Mouse (Mus musculus): ENCODE results near the gene Slc9b1. TPM values are rescaled to one million over a fixed set of nuclear protein-coding genes. Genes with fewer than 3 reads are reported as not detected.

Slc9b1 gene
- polyA plus RNA-seq, 1 experiment, result 0.25 TPM

DNA sequence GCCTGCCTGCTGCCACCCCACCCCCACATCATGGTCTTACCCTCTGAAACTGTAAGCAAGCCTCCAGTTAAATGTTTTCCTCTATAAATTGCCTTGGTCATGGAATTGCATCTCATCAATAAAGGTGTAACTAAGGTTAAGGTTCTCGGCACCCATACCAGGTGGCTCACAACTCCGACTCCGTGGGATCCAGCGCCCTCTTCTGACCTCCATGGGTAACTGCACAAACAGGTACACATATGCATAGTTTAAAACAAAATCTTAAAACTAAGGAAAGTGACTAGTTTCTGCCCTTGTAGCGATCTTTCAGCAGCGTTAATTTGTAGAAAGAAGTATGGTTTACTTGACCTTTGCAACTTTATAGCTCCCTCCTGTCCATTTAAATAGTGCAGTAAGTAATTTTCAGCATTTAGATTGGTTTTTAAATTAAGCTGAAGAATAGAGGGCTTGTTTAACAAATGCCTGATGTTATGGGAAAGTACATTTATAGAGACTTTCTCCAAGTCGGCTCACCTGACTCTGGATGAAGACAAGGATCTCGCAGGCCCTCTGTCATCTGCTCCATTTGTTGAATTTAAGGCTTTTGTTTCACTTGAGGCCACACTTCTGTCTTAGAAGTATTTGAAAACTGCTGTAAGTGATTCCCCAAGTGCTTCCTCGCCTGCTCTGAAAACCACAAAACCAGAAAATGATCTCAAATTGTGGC lies 32.0 kb upstream of the Slc9b1 start:
- Histone ChIP-seq H3K27ac (ENCODE audit: insufficient read depth, low read length) (no peak overlapping the region), H3K4me3 (ENCODE audit: insufficient read depth, low read length) (no peak overlapping the region), H3K4me1 (ENCODE audit: control insufficient read depth, insufficient read depth, low read length) (no peaks in the 10 kb centered on the region)
- TF ChIP-seq POLR2A (IDR thresholded peaks at IDR 0.05; ENCODE audit: extremely low read depth, insufficient read depth, low read length) (no peak), CTCF (IDR thresholded peaks at IDR 0.05; ENCODE audit: extremely low read depth, insufficient read depth, low read length) (no peak)

GRCm38 (mm10) chr3:135318331-135318730 lies 29.5 kb upstream of the Slc9b1 start:
- Histone ChIP-seq H3K4me3 (ENCODE audit: insufficient read depth, low read length) (no peak overlapping the region), H3K27ac (ENCODE audit: insufficient read depth, low read length) (no peak overlapping the region), H3K4me1 (ENCODE audit: control insufficient read depth, insufficient read depth, low read length) (no peaks in the 10 kb centered on the region)
- TF ChIP-seq POLR2A (IDR thresholded peaks at IDR 0.05; ENCODE audit: extremely low read depth, insufficient read depth, low read length) (no peak), CTCF (IDR thresholded peaks at IDR 0.05; ENCODE audit: extremely low read depth, insufficient read depth, low read length) (no peak)

DNA sequence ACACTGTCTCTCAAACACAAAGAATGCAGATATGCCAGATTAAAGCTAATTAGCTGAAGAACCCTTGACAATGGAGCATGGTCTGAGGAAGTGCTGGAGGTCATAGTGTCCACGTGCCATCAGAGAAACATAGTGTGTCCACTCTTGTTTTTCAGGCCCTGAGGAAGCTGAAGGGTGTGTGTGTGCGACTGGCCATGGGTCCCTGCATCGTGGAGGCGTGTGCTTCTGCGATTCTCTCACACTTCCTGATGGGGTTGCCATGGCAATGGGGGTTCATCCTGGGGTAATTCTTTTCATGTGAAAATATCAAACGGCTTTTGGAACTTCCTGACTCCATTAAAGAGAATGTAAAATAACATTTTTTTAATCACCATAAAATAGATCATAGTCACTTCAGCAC lies 23.5 kb upstream of the Slc9b1 start:
- Histone ChIP-seq H3K4me1 (ENCODE audit: control insufficient read depth, insufficient read depth, low read length) (peaks cover 2% of the 10 kb centered on the region), H3K27ac (ENCODE audit: insufficient read depth, low read length) (no peak overlapping the region), H3K4me3 (ENCODE audit: insufficient read depth, low read length) (no peak overlapping the region)
- TF ChIP-seq CTCF (IDR thresholded peaks at IDR 0.05; ENCODE audit: extremely low read depth, insufficient read depth, low read length), result no peak
- TF ChIP-seq POLR2A (IDR thresholded peaks at IDR 0.05; ENCODE audit: extremely low read depth, insufficient read depth, low read length), result no peak

DNA sequence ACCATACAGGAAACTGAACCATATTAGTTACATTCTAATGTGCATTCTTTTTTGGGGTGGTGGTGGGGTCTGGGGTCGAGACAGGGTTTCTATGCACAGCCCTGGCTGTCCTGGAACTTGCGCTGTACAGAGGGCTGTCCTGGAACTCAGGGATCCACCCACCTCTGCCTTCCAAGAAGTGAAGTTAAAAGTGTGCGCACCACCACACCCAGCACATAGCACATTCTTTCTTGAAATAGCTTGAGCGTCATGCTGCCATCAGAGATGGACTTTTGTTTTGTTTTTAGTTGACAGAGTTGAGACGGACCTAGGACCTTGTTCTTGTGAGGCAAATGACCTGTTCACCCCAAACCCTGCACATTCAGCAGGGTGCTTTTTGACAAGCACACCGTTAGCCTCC lies 20.7 kb upstream of the Slc9b1 start:
- Histone ChIP-seq H3K4me1 (ENCODE audit: control insufficient read depth, insufficient read depth, low read length) (peaks cover 2% of the 10 kb centered on the region), H3K27ac (ENCODE audit: insufficient read depth, low read length) (no peak overlapping the region), H3K4me3 (ENCODE audit: insufficient read depth, low read length) (no peak overlapping the region)
- TF ChIP-seq POLR2A (IDR thresholded peaks at IDR 0.05; ENCODE audit: extremely low read depth, insufficient read depth, low read length), result no peak
- no peak for TF ChIP-seq CTCF (IDR thresholded peaks at IDR 0.05; ENCODE audit: extremely low read depth, insufficient read depth, low read length)

DNA sequence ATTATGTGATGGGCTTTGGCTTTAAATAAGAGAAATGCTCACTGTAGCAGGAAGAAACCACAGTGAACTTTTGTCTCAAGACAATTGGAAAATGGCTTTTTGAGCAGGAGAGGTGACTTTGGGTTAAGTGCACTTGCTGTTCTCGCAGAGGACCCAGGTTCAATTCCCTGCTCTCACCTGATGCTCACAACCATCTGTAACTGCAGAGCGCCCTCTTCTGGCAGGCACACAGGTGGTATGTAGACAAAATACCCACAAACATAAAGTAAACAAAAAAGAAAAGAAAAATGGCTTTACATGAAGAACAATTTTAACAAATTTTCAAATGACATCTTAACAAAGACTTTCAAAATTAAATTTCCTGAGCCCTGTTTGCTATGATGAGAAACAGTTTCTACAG lies 20.2 kb upstream of the Slc9b1 start:
- peaks cover 2% of the 10 kb centered on the region for H3K4me1 ChIP-seq (ENCODE audit: control insufficient read depth, insufficient read depth, low read length)
- no peak overlapping the region for H3K4me3 ChIP-seq (ENCODE audit: insufficient read depth, low read length)
- H3K27ac ChIP-seq (ENCODE audit: insufficient read depth, low read length), result no peak overlapping the region
- TF ChIP-seq POLR2A (IDR thresholded peaks at IDR 0.05; ENCODE audit: extremely low read depth, insufficient read depth, low read length) (no peak), CTCF (IDR thresholded peaks at IDR 0.05; ENCODE audit: extremely low read depth, insufficient read depth, low read length) (peak; percentile 29; the same call in 1 of the 2 replicates)

GRCm38 (mm10) chr3:135328560-135328959 lies 19.3 kb upstream of the Slc9b1 start:
- Histone ChIP-seq H3K4me3 (ENCODE audit: insufficient read depth, low read length) (no peak overlapping the region), H3K27ac (ENCODE audit: insufficient read depth, low read length) (no peak overlapping the region), H3K4me1 (ENCODE audit: control insufficient read depth, insufficient read depth, low read length) (peaks cover 2% of the 10 kb centered on the region)
- no peak for TF ChIP-seq CTCF (IDR thresholded peaks at IDR 0.05; ENCODE audit: extremely low read depth, insufficient read depth, low read length)
- TF ChIP-seq POLR2A (IDR thresholded peaks at IDR 0.05; ENCODE audit: extremely low read depth, insufficient read depth, low read length), result no peak

GRCm38 (mm10) chr3:135332691-135333090 lies 15.1 kb upstream of the Slc9b1 start:
- TF ChIP-seq CTCF (IDR thresholded peaks at IDR 0.05; ENCODE audit: extremely low read depth, insufficient read depth, low read length), result no peak
- TF ChIP-seq POLR2A (IDR thresholded peaks at IDR 0.05; ENCODE audit: extremely low read depth, insufficient read depth, low read length), result no peak
- no peaks in the 10 kb centered on the region for H3K4me1 ChIP-seq (ENCODE audit: control insufficient read depth, insufficient read depth, low read length)
- no peak overlapping the region for H3K27ac ChIP-seq (ENCODE audit: insufficient read depth, low read length)
- no peak overlapping the region for H3K4me3 ChIP-seq (ENCODE audit: insufficient read depth, low read length)

GRCm38 (mm10) chr3:135333763-135334162 lies 14.1 kb upstream of the Slc9b1 start:
- no peak overlapping the region for H3K4me3 ChIP-seq (ENCODE audit: insufficient read depth, low read length)
- no peaks in the 10 kb centered on the region for H3K4me1 ChIP-seq (ENCODE audit: control insufficient read depth, insufficient read depth, low read length)
- no peak for TF ChIP-seq CTCF (IDR thresholded peaks at IDR 0.05; ENCODE audit: extremely low read depth, insufficient read depth, low read length)

DNA sequence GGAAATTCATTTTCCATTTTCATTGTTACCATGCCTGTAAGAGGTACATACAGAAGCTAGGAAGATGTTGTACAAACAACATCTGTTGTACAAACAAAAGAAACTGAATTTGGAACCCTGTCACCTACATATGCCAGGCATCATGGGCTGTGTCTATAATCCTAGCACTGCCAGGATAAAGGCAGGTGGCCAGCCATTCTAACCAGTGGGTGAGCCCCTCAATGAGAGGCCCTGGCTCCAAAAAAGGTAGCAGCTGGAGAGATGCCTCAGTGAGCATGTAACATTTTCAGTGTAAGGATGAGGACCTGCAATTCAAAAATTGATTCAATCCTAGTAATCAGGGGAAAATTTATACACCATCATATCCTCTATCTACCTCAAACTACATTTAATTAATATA lies 1.2 kb downstream of the Slc9b1 start:
- Histone ChIP-seq H3K4me1 (ENCODE audit: control insufficient read depth, insufficient read depth, low read length) (no peaks in the 10 kb centered on the region), H3K4me3 (ENCODE audit: insufficient read depth, low read length) (no peak overlapping the region), H3K27ac (ENCODE audit: insufficient read depth, low read length) (no peak overlapping the region)
- TF ChIP-seq CTCF (IDR thresholded peaks at IDR 0.05; ENCODE audit: extremely low read depth, insufficient read depth, low read length) (no peak), POLR2A (IDR thresholded peaks at IDR 0.05; ENCODE audit: extremely low read depth, insufficient read depth, low read length) (no peak)

More at GRCm38 (mm10) chr3:135333763-135334162, 14.1 kb upstream of the Slc9b1 start:
- H3K27ac ChIP-seq (ENCODE audit: insufficient read depth, low read length), result no peak overlapping the region

GRCm38 (mm10) chr3:135351857-135352256 lies 4.0 kb downstream of the Slc9b1 start:
- TF ChIP-seq CTCF (IDR thresholded peaks at IDR 0.05; ENCODE audit: extremely low read depth, insufficient read depth, low read length), result no peak
- no peak for TF ChIP-seq POLR2A (IDR thresholded peaks at IDR 0.05; ENCODE audit: extremely low read depth, insufficient read depth, low read length)
- H3K4me1 ChIP-seq (ENCODE audit: control insufficient read depth, insufficient read depth, low read length), result no peaks in the 10 kb centered on the region
- no peak overlapping the region for H3K27ac ChIP-seq (ENCODE audit: insufficient read depth, low read length)
- no peak overlapping the region for H3K4me3 ChIP-seq (ENCODE audit: insufficient read depth, low read length)
